16 mouse cellular contexts compared by ENCODE assay signal in genomic region chr4:150504304-150505021, GRCm38 (mm10).
"Had no signal": no experiment of that assay in that cellular context is flagged by ENCODE, and none has a peak within 500 bp of the region (broad histone marks: within the 10 kb centered on the region; RNA-seq: fewer than 3 reads in every experiment).

No protein-coding gene starts in this region.

- H3K9ac ChIP-seq: limb, embryonic 15.5 days; liver, embryonic 15.5 days; lung, embryonic 14.5 days; neural tube, embryonic 15.5 days had no signal

- H3K9me3 ChIP-seq: limb, embryonic 15.5 days; liver, embryonic 15.5 days; neural tube, embryonic 15.5 days had no signal

- H3K4me3 ChIP-seq: limb, embryonic 15.5 days; liver, embryonic 15.5 days; myocyte; neural tube, embryonic 15.5 days had no signal

- DNase-seq: kidney, adult 9 months; kidney, postnatal 36 days; layer of hippocampus, adult 9-11 months; layer of hippocampus, postnatal 36 days; lung, embryonic 14.5 days; lung, postnatal 10 days; lung, postnatal 4 days; midbrain, embryonic 14.5 days; right cerebral cortex, adult 18-20 months; right cerebral cortex, postnatal 25 days; thymus, postnatal 4 days had no signal

- H3K27ac ChIP-seq: kidney, postnatal 0 days; limb, embryonic 15.5 days; liver, embryonic 15.5 days; neural tube, embryonic 15.5 days had no signal

- H3K4me2 ChIP-seq: limb, embryonic 15.5 days; liver, embryonic 15.5 days; lung, embryonic 14.5 days; neural tube, embryonic 15.5 days had no signal

- H3K4me1 ChIP-seq: limb, embryonic 15.5 days; neural tube, embryonic 15.5 days had no signal

- H3K27me3 ChIP-seq: limb, embryonic 15.5 days; liver, embryonic 15.5 days; neural tube, embryonic 15.5 days had no signal
